ENCODE assay signal across 8 mouse cellular contexts in the genomic region with DNA sequence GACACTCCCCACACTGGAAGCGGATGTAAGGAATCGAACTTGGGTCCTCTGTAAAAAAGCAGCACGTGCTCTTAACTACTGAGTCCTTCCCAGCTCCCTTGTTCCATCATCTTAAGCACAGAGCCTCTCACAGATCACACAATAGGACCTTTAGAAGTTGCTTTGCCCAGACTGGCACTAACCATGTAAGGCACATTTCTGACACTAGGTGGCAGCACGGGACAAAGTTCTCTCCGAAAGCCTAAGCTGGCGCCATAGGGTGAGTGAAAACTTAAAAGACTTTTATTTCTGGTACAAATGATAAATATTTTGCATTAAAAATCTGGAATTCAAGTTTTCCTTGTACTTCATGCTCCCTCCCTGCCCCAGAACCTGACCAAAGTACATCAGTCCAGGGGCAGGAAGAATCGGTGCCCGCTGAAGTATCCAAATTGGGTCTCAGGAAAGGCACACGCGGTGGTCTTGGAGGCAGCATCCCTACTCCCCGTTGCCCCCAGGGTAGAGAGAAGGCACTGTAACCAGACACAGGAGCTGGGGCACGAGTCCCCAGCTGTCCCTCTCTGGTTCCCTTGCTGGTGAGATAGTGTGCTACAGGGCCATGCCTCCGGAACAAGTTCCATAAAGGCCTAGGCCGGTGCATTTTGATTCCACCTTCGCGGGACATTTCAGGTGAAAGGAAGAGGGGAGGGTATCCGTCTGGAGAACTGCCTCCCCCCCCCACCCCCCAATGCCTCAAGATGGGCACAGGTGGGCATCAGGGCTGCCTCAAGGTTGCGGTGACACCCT. TPM values are rescaled to one million over a fixed set of nuclear protein-coding genes. Genes with fewer than 3 reads are reported as not detected.
DNase-seq lines count a peak whose midpoint lies in the region; ATAC-seq lines count a peak whose summit lies in the region.

No protein-coding gene starts in this region.

- no peaks in the 10 kb centered on the region for H3K9me3 ChIP-seq in embryonic facial prominence, embryonic 10.5 days
- no peaks in the 10 kb centered on the region for H3K9me3 ChIP-seq in kidney, embryonic 16.5 days (ENCODE audit: low read length)
- H3K9me3 ChIP-seq in liver, embryonic 11.5 days (ENCODE audit: control insufficient read depth, low read length): no peaks in the 10 kb centered on the region
- H3K9me3 ChIP-seq in neural tube, embryonic 12.5 days: no peaks in the 10 kb centered on the region

- WGBS in embryonic facial prominence, embryonic 10.5 days: 26% methylated on average over 18 of the region's 18 CpGs
- 46% methylated on average over 18 of the region's 18 CpGs for WGBS in kidney, embryonic 16.5 days
- 51% methylated on average over 18 of the region's 18 CpGs for WGBS in liver, embryonic 11.5 days
- WGBS in neural tube, embryonic 12.5 days: 43% methylated on average over 18 of the region's 18 CpGs

- no peak overlapping the region for H3K4me2 ChIP-seq in kidney, embryonic 16.5 days (replicated peaks; ENCODE audit: low read depth, low read length)
- H3K4me2 ChIP-seq in liver, embryonic 11.5 days: no peak overlapping the region
- H3K4me2 ChIP-seq in neural tube, embryonic 12.5 days (replicated peaks): no peak overlapping the region

- H3K4me1 ChIP-seq in embryonic facial prominence, embryonic 10.5 days: peaks cover 39% of the 10 kb centered on the region
- H3K4me1 ChIP-seq in kidney, embryonic 16.5 days (ENCODE audit: insufficient read depth, low read length): peaks cover 23% of the 10 kb centered on the region
- peaks cover 26% of the 10 kb centered on the region for H3K4me1 ChIP-seq in liver, embryonic 11.5 days (replicated peaks; ENCODE audit: control insufficient read depth, insufficient read depth, low read length)
- 0 out of 2 replicates have a peak, but pooled peaks cover 4% of the 10 kb centered on the region for H3K4me1 ChIP-seq in neural tube, embryonic 12.5 days

- no peaks in the 10 kb centered on the region for H3K27me3 ChIP-seq in embryonic facial prominence, embryonic 10.5 days (replicated peaks; ENCODE audit: low read depth, poor library complexity, severe bottlenecking)
- no peaks in the 10 kb centered on the region for H3K27me3 ChIP-seq in kidney, embryonic 16.5 days (ENCODE audit: insufficient read depth, low read length)
- no peaks in the 10 kb centered on the region for H3K27me3 ChIP-seq in liver, embryonic 11.5 days (replicated peaks; ENCODE audit: control insufficient read depth, insufficient read depth, low read length)
- no peaks in the 10 kb centered on the region for H3K27me3 ChIP-seq in neural tube, embryonic 12.5 days (replicated peaks)

- no peak overlapping the region for H3K4me3 ChIP-seq in embryonic facial prominence, embryonic 10.5 days
- H3K4me3 ChIP-seq in kidney, embryonic 16.5 days (ENCODE audit: low read length): no peak overlapping the region
- H3K4me3 ChIP-seq in liver, embryonic 11.5 days (ENCODE audit: low read depth, low read length): no peak overlapping the region
- H3K4me3 ChIP-seq in neural tube, embryonic 12.5 days: no peak overlapping the region

- peaks cover 59% of the 10 kb centered on the region for H3K36me3 ChIP-seq in embryonic facial prominence, embryonic 10.5 days (replicated peaks)
- H3K36me3 ChIP-seq in kidney, embryonic 16.5 days (ENCODE audit: insufficient read depth, low read length): peaks cover 26% of the 10 kb centered on the region; the same call in 1 of the 2 replicates
- peaks cover 17% of the 10 kb centered on the region for H3K36me3 ChIP-seq in liver, embryonic 11.5 days (ENCODE audit: control insufficient read depth, insufficient read depth, low read length)
- no peaks in the 10 kb centered on the region for H3K36me3 ChIP-seq in neural tube, embryonic 12.5 days

- no peak overlapping the region for H3K9ac ChIP-seq in kidney, embryonic 16.5 days (replicated peaks; ENCODE audit: low read length)
- H3K9ac ChIP-seq in liver, embryonic 11.5 days (ENCODE audit: low read depth, low read length): no peak overlapping the region
- H3K9ac ChIP-seq in neural tube, embryonic 12.5 days: no peak overlapping the region

- peak; percentile 92 for DNase-seq in 3T3-L1 (ENCODE audit: low read depth, low spot score)
- DNase-seq in adrenal gland, adult 2 months: peak; percentile 74
- peak; percentile 88 for DNase-seq in embryonic facial prominence, embryonic 10.5 days (ENCODE audit: low spot score)
- DNase-seq in gastrocnemius, postnatal 4 days (ENCODE audit: low spot score in 2 of 2): peak; percentile 66 to 85
- DNase-seq in liver, embryonic 11.5 days (ENCODE audit: low spot score): peak; percentile 58
- peak; percentile 73 for DNase-seq in testis, postnatal 14 days (ENCODE audit: low spot score)

- peak overlapping the region; percentile 72 for H3K27ac ChIP-seq in embryonic facial prominence, embryonic 10.5 days (replicated peaks)
- no peak overlapping the region for H3K27ac ChIP-seq in kidney, embryonic 16.5 days (ENCODE audit: low read length)
- 0 out of 2 replicates have a peak overlapping the region, but pooled peaks have one; percentile 4 for H3K27ac ChIP-seq in liver, embryonic 11.5 days (ENCODE audit: low read depth, low read length)
- H3K27ac ChIP-seq in neural tube, embryonic 12.5 days: no peak overlapping the region

- ATAC-seq in kidney, embryonic 16.5 days (ENCODE audit: low FRiP score, low TSS enrichment): 0 out of 2 replicates have a peak, but pooled peaks have one; percentile 24
- ATAC-seq in liver, embryonic 11.5 days (replicated peaks; ENCODE audit: low FRiP score): peak; percentile 38; the same call in 1 of the 2 replicates
- ATAC-seq in neural tube, embryonic 12.5 days (ENCODE audit: low FRiP score, low read depth): 0 out of 2 replicates have a peak, but pooled peaks have one; percentile 37

RNA-seq across cellular contexts. Expression of gene Pou2f3, which starts 11.7 kb away (rescaled TPM):
- not detected for total RNA-seq in adrenal gland, adult 2 months (2021)
- 0.03 TPM in 1 of 2 replicates, not detected in the other for polyA plus RNA-seq in adrenal gland, adult 2 months (2012; rRNA removed)
- polyA plus RNA-seq in embryonic facial prominence, embryonic 10.5 days (2016; fragmentation: Nextera tagmentation; extraction: Ambion mirVana): not detected in 2 replicates
- under 1 TPM; 0.15 to 0.23 TPM for total RNA-seq in gastrocnemius, postnatal 4 days (2021)
- polyA plus RNA-seq in kidney, embryonic 16.5 days (2015; fragmentation: Nextera tagmentation; extraction: Ambion mirVana): 0.15 and 0.18 TPM in 2 replicates
- not detected in 2 replicates for polyA plus RNA-seq in liver, embryonic 11.5 days (2014; fragmentation: Nextera tagmentation; extraction: Ambion mirVana)
- not detected in 2 replicates for polyA plus RNA-seq in neural tube, embryonic 12.5 days (2016; fragmentation: Nextera tagmentation; extraction: Ambion mirVana)

RNA-seq across cellular contexts. Expression of gene Oaf, which starts 17.9 kb away (rescaled TPM):
- total RNA-seq in adrenal gland, adult 2 months (2021): 10 to 100 TPM; 13.5 to 28.5 TPM
- polyA plus RNA-seq in adrenal gland, adult 2 months (2012; rRNA removed): 13.4 and 25.1 TPM in 2 replicates
- polyA plus RNA-seq in embryonic facial prominence, embryonic 10.5 days (2016; fragmentation: Nextera tagmentation; extraction: Ambion mirVana): 55.2 and 57.0 TPM in 2 replicates
- 10 to 100 TPM; 45.8 to 50.2 TPM for total RNA-seq in gastrocnemius, postnatal 4 days (2021)
- polyA plus RNA-seq in kidney, embryonic 16.5 days (2015; fragmentation: Nextera tagmentation; extraction: Ambion mirVana): 46.6 and 63.8 TPM in 2 replicates
- polyA plus RNA-seq in liver, embryonic 11.5 days (2014; fragmentation: Nextera tagmentation; extraction: Ambion mirVana): 51.6 and 52.0 TPM in 2 replicates
- 37.2 and 40.0 TPM in 2 replicates for polyA plus RNA-seq in neural tube, embryonic 12.5 days (2016; fragmentation: Nextera tagmentation; extraction: Ambion mirVana)

Comparison
In these comparisons a context has a peak if more than half of its experiments do, and no peak if none do; other contexts are left out.
1. H3K27ac ChIP-seq: peak in embryonic facial prominence, embryonic 10.5 days (single experiment) and liver, embryonic 11.5 days (single experiment); none in kidney, embryonic 16.5 days (single experiment) and neural tube, embryonic 12.5 days (single experiment).
2. Peak in every context shown above with its lines, with median percentiles within 50 percentile points of each other: DNase-seq and ATAC-seq.